Mouse (Mus musculus) kidney, adult 10 weeks (tissue): ENCODE measurements around the gene Pard6b. TPM values are rescaled to one million over a fixed set of nuclear protein-coding genes. Genes with fewer than 3 reads are reported as not detected.

Source experiments
- polyA plus RNA-seq: library from polyadenylated mRNA; stranded (reverse); fragments of 350-450 nt; fragmentation: Illumina TruSeq; extraction: RNeasy Lipid Tissue Mini Kit (QIAGEN cat#74804); gene quantifications from one replicate; pipeline ENCODE4 v1.2.3, GENCODE M21; 2014; ENCODE audit warnings: low read depth, low replicate concordance

Pard6b gene
- polyA plus RNA-seq: 20.0 TPM

GRCm38 (mm10) chr2:168080431-168081246 is at the start of gene Pard6b:
Pard6b (plus strand) TSS chr2:168081004.

Other genes with a start within 250 kb of the Pard6b start
- 24.5 TPM for gene Ptpn1, start 148.9 kb upstream of the Pard6b start, polyA plus RNA-seq
- not detected for gene Ripor3, start 70.4 kb upstream of the Pard6b start, polyA plus RNA-seq
- 9.2 TPM for gene Adnp, start 126.1 kb downstream of the Pard6b start, polyA plus RNA-seq
- 80.6 TPM for gene Gm20716, start 149.4 kb downstream of the Pard6b start, polyA plus RNA-seq
- gene Dpm1, start 149.6 kb downstream of the Pard6b start, polyA plus RNA-seq: 211 TPM
- 1.8 TPM for gene Mocs3, start 149.6 kb downstream of the Pard6b start, polyA plus RNA-seq
- 0.16 TPM for gene Kcng1, start 200.7 kb downstream of the Pard6b start, polyA plus RNA-seq